In genomic region chr4:126100764-126101163, GRCm38 (mm10) we compare ENCODE assay signal across 12 mouse cellular contexts. TPM values are rescaled to one million over a fixed set of nuclear protein-coding genes. Genes with fewer than 3 reads are reported as not detected.
"Had no signal": no experiment of that assay in that cellular context is flagged by ENCODE, and none has a peak within 500 bp of the region (broad histone marks: within the 10 kb centered on the region; RNA-seq: fewer than 3 reads in every experiment).

No protein-coding gene starts in this region.

- H3K4me2 ChIP-seq: limb, embryonic 13.5 days; midbrain, embryonic 13.5 days; neural tube, embryonic 15.5 days had no signal

- DNase-seq: kidney, adult 8-10 months; kidney, postnatal 36 days; layer of hippocampus, adult 9-11 months; layer of hippocampus, postnatal 36 days; left cerebral cortex, postnatal 4 days; lung, adult 18-20 months; thymus, postnatal 4 days had no signal

- H3K9ac ChIP-seq: limb, embryonic 13.5 days; midbrain, embryonic 13.5 days; neural tube, embryonic 15.5 days had no signal

- H3K36me3 ChIP-seq: neural tube, embryonic 15.5 days had no signal

- ATAC-seq: midbrain, embryonic 13.5 days had no signal

- H3K27ac ChIP-seq: limb, embryonic 13.5 days; midbrain, embryonic 13.5 days; neural tube, embryonic 15.5 days had no signal

- H3K4me3 ChIP-seq: limb, embryonic 13.5 days; midbrain, embryonic 13.5 days; myocyte; neural tube, embryonic 15.5 days had no signal

- H3K9me3 ChIP-seq: limb, embryonic 13.5 days; midbrain, embryonic 13.5 days; neural tube, embryonic 15.5 days had no signal

- H3K27me3 ChIP-seq: limb, embryonic 13.5 days; midbrain, embryonic 13.5 days; neural tube, embryonic 15.5 days had no signal

RNA-seq across cellular contexts. Expression of gene Eva1b, which starts 46.8 kb away (rescaled TPM):
- total RNA-seq: megakaryocyte-erythroid progenitor cell, adult 5-6 weeks had no signal
